Mouse (Mus musculus) cerebellum, adult 18-20 months (tissue): ENCODE measurements at regions not wholly inside any gene's neighbourhood (a gene's known extent, or its start where the extent isn't known, plus 50 kb on each side); places are given as distances from the start of the nearest gene placed in this dataset.

Experiments used
- DNase-seq, 2 experiments: peaks; one replicate each; pipeline ENCODE4 v3.0.0; 2021

DNA sequence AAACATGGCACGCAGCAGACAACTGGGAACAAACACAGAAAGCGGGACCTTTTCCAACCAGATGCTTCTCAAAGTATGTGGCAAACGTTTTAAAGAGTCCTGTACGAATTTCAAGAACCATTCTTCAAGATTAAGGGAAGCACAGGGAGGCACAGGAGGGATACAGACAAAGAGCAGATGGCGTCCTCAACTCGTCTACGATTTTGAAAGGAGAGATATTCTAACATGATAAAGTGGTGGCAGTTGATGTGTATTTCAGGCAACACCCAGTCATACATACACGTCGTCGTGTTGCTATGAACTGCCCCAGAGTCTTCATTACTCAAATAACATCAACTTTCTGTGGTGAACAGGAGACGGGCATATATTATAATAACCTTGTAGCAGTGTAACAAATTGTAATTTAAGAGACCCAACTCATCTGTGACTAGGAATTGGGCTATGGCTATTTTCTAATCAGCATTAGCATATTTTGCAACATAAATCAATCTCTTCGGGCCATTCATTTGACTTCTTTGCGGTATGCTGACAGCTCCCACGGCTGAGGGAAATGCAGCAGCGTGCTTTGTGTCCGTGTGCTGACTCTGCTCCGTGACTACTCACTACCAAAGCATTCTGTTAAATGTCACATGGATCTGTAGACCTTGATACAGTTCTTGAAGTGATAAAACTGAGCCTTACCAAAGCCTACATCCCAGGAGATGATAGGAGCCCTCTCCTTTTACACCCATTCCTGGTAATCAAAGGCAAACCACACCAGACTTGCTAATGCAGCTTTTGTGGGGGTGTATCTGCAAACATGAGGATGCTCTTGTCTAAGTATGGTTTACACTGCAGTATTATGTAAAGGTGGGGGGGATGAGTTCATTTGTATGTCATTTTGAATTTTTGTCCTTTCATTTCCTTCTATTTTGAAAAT, 144.0 kb upstream of the Adamts3 start:
- no peak for DNase-seq

- DNase-seq, result no peak
Observed at GRCm38 (mm10) chr5:90021447-90021846, 138.3 kb upstream of the Adamts3 start.

DNA sequence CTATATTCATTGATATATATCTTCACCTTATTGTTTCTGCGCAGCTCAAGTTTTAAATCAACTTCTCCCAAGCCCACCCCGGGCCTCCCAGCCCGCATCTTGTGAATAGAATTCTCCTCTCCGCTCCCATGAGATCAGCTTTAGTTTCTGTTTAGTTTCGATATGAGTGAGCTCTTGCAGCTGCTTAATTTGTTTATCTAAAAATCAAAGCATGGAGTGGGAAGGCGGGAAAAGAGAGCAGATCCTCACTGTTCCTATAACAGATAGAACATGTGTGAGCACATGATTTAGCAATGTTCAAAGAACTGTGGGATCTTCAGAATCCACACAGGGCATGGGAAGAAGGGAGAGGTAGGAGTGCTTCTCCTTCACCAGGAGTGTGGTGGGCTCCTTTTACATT, 117.6 kb upstream of the Adamts3 start:
- no peak for DNase-seq

- DNase-seq, result peak; percentile 56 to 61
Observed at GRCm38 (mm10) chr5:89991568-89991967, 108.4 kb upstream of the Adamts3 start.

DNA sequence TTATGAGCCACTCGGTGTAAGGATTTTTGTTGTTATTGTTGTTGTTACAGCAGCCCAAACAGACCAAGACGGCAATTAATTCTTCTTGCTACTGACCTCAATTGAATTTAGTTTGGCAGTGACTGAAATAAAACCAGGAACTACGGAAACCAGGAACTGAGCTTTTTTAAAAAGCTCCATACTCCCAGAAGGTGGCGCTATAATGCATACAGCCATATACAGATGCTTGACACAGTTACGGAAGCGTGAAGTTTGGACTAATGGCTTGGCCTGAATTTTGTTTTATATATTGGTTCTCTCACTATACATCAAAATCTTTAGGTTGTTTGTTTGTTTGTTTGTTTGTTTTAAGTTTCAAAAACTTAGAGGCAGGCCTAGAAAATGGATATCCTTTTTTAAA, 98.5 kb upstream of the Adamts3 start:
- no peak for DNase-seq

- DNase-seq, result no peak
Observed at GRCm38 (mm10) chr5:89980204-89980603, 97.1 kb upstream of the Adamts3 start.

GRCm38 (mm10) chr5:89952611-89953010, 69.5 kb upstream of the Adamts3 start:
- no peak for DNase-seq

GRCm38 (mm10) chr5:89945660-89945925, 62.5 kb upstream of the Adamts3 start:
- no peak for DNase-seq

GRCm38 (mm10) chr5:89944855-89945659, 61.9 kb upstream of the Adamts3 start:
- DNase-seq, result no peak

DNA sequence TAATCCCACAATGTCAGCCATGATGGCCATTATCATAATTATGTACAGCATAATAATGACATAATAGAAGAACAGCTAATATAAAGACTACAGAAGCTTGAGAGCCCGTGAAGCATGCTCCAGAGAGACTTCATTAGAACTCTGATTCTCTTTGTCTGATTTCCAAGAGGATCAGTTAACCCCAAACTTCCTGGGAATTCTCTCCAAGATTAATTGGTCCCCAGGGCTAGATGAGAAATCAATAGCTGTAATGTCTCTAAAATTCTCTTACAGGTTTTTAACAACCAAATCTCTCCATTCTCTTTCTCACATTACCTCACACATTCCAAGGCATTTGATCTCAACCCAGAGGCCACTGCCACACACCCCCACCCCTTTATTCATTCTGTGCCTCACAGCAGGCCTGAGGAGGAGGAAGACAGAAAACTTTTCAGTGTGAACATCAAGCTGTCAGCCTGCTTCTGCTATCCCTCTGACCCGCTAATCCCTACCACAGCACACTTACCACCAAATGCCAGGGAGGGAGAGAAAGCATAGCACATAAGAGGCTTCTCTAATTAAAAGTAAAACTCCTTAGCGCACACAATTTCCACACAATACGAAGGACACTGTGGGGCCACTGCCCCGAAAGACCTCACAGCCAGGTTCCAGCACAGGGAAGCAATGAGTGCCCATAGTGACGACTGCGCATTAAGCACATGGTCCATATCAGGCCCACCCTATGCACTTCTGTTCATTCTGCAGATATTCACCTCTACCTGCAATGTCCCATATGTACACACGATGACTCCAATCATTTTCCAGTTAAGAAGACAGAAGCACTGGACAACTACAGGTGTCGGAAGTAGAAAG, 60.4 kb upstream of the Adamts3 start:
- DNase-seq, result no peak

- no peak for DNase-seq
Observed at GRCm38 (mm10) chr5:89942244-89942643, 59.1 kb upstream of the Adamts3 start.

DNA sequence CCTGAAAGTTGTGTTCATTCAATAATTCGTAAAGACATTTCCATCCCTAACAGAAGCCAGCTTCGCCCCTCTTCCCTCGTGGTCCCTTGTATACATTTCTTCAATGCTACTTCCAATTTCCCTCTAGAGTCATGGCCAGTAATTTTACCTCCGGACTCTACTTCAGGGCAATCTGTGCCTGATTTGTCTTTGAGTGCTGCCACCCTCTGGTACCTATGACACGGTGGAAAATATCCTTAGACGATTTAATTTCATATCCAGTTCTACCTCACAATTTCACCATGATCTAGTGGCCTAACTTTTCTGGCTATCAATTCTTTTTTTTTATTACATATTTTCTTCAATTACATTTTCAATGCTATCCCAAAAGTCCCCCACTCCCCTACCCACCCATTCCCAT, 49.9 kb upstream of the Adamts3 start:
- DNase-seq, result no peak
